Mouse (Mus musculus) liver, embryonic 11.5 days (tissue): ENCODE data around the gene Jakmip3. TPM values are rescaled to one million over a fixed set of nuclear protein-coding genes. Genes with fewer than 3 reads are reported as not detected.

ENCODE experiments used
- ATAC-seq: fragments of 200-750 bp; cut with Nextera tagmentation; replicated peaks from 2 replicates; pipeline ENCODE4 v1.8.0; 2017; ENCODE audit warnings: moderate number of reproducible peaks, mild to moderate bottlenecking, moderate TSS enrichment, moderate library complexity; ENCODE audit not compliant: low FRiP score
- DNase-seq: peaks from one replicate; pipeline ENCODE4 v3.0.0-alpha.2; 2017; ENCODE audit warnings: low spot score
- H3K27ac ChIP-seq: fragments of 300-500 bp; sonication (generic); 2 replicates; pipeline ENCODE4 v1.5.1; 2014; ENCODE audit warnings: mild to moderate bottlenecking, low read depth, low read length, control low read depth
- H3K27me3 ChIP-seq: fragments of 300-500 bp; sonication (generic); replicated peaks from 2 replicates; pipeline ENCODE4 v1.6.1; 2014; ENCODE audit warnings: low read length, mixed read lengths; ENCODE audit not compliant: control insufficient read depth, insufficient read depth
- H3K36me3 ChIP-seq: fragments of 300-500 bp; sonication (generic); 2 replicates; pipeline ENCODE4 v1.6.1; 2014; ENCODE audit warnings: mild to moderate bottlenecking, low read length, moderate library complexity, mixed read lengths; ENCODE audit not compliant: control insufficient read depth, insufficient read depth
- H3K4me1 ChIP-seq: fragments of 300-500 bp; sonication (generic); replicated peaks from 2 replicates; pipeline ENCODE4 v1.6.1; 2014; ENCODE audit warnings: low read length, mixed read lengths; ENCODE audit not compliant: control insufficient read depth, insufficient read depth
- H3K4me2 ChIP-seq: fragments of 300-500 bp; sonication (generic); 2 replicates; pipeline ENCODE4 v1.6.1; 2014; ENCODE audit warnings: mild to moderate bottlenecking, control low read depth, moderate library complexity
- H3K4me3 ChIP-seq: fragments of 300-500 bp; sonication (generic); 2 replicates; pipeline ENCODE4 v1.5.1; 2014; ENCODE audit warnings: low read depth, low read length, control low read depth
- H3K9ac ChIP-seq: fragments of 300-500 bp; sonication (generic); 2 replicates; pipeline ENCODE4 v1.6.1; 2014; ENCODE audit warnings: low read depth, low read length, control low read depth
- H3K9me3 ChIP-seq: fragments of 300-500 bp; sonication (generic); 2 replicates; pipeline ENCODE4 v1.6.1; 2016; ENCODE audit warnings: low read length, inconsistent platforms, mixed read lengths; ENCODE audit not compliant: control insufficient read depth
- WGBS: fragments of 180-500 bp; shearing (Covaris S2); extraction: QIAGEN DNeasy Blood & Tissue Kit; methylation state at CpG from one replicate; pipeline ENCODE4 v1.1.7; 2014; 5-methylcytosine and 5-hydroxymethylcytosine counted together
- polyA plus RNA-seq: library from polyadenylated mRNA; unstranded; fragments of >200 nt; fragmentation: Nextera tagmentation; extraction: Ambion mirVana; gene quantifications from 2 replicates; pipeline ENCODE4 v1.2.1, GENCODE M21; 2014

Jakmip3 gene
- polyA plus RNA-seq, 1 experiment from 2014 or later, result 0.10 TPM

DNA sequence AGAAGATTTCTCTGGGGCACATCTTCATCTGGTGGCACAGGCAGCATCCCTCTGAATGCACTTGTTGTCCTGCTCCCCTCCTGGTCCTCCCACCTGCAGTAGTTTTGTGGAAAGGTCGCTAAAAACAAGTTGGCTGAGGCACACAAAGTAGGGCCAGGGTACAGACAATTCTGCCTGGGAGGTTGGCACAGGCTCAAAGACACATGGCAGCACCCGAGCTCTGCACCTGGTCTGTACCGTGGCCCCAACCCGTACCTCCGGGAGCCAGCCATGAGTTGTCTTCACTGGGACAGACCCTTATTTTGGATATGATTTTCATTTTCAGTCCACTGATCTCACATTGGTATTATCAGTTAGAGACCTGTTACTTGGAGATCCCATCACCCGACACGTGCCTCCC is 1.5 kb upstream of the Jakmip3 start:
- Histone ChIP-seq H3K27me3 (peaks cover 52% of the 10 kb centered on the region), H3K9ac (no peak overlapping the region), H3K4me3 (no peak overlapping the region), H3K27ac (no peak overlapping the region), H3K9me3 (peaks cover 4% of the 10 kb centered on the region), H3K4me2 (no peak overlapping the region), H3K4me1 (no peaks in the 10 kb centered on the region), H3K36me3 (no peaks in the 10 kb centered on the region)
- WGBS, result 71% methylated on average over 7 of the region's 7 CpGs
- no peak for ATAC-seq
- no peak for DNase-seq

DNA sequence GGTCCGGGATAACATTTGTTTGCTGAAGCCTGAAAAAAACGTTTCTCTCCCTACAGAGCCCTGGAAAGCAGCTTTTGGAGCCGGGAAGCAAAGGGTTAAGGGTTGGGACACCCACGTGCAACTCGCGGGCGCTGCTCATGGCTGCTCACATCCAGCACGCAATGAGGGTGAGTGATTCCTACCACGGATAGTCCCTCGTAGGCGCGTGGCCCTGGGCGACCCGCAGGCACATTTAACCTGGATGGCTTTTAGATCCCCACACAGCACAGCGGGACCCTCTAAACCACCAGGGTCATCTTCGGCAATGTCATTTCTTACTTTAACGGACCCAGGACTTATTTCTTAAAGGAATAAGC is 296 bp upstream of the Jakmip3 start:
- Histone ChIP-seq H3K27me3 (peaks cover 54% of the 10 kb centered on the region), H3K4me3 (peak overlapping the region; percentile 39), H3K4me2 (peak overlapping the region; percentile 58), H3K9ac (no peak overlapping the region), H3K9me3 (no peaks in the 10 kb centered on the region), H3K27ac (no peak overlapping the region), H3K4me1 (no peaks in the 10 kb centered on the region), H3K36me3 (no peaks in the 10 kb centered on the region)
- ATAC-seq, result no peak
- DNase-seq, result no peak
- WGBS, result 3% methylated on average over 17 of the region's 17 CpGs

DNA sequence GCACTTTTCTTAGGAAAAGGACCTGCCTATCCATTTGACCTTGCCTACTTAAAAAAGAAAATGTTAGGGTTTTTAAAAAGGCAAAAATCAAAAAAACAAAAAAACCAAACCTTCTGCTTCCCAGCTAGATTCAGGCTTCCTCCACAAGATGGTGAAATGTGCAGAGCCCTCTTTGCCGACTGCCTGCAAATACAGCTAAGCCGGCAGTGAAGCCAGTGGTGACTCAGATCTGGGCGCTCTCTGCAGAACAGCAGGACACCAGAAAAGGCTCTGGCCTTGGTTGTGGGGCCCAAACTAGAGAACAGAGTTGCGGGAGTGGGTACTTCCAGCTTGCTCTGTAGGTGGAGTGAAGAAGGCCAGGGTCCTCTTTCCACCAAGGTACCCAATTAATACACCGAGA is 1.0 kb downstream of the Jakmip3 start:
- H3K4me3 ChIP-seq, result no peak overlapping the region

DNA sequence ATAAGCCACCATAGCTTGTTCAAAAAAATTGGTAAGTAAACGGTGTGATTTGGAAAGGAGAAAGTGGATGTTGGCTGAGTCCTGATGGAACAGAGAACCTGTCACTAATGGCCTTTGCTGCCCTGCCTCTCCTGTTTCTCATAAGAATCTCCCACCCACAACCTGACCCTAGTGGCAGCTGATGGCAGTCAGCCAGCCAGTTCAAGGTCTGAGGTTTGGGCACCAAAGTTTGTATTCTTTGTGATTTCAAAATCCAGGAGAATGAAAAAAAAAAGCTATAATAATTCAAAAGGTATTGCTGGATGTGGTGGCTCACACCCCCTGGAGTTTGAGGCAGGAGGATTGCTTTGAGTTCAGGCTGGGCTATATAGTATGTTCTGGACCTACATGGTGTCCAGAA is 1.8 kb downstream of the Jakmip3 start:
- Histone ChIP-seq H3K4me1 (no peaks in the 10 kb centered on the region), H3K27me3 (peaks cover 54% of the 10 kb centered on the region), H3K36me3 (no peaks in the 10 kb centered on the region), H3K27ac (no peak overlapping the region), H3K9ac (no peak overlapping the region), H3K4me3 (no peak overlapping the region), H3K4me2 (no peak overlapping the region), H3K9me3 (no peaks in the 10 kb centered on the region)
- ATAC-seq, result no peak
- no peak for DNase-seq
- WGBS, result 73% methylated on average over 1 of the region's 1 CpGs

More for the DNA sequence above, 1.0 kb downstream of the Jakmip3 start:
- Histone ChIP-seq H3K27me3 (peaks cover 54% of the 10 kb centered on the region), H3K4me1 (no peaks in the 10 kb centered on the region), H3K27ac (no peak overlapping the region), H3K9me3 (no peaks in the 10 kb centered on the region), H3K9ac (no peak overlapping the region), H3K4me2 (no peak overlapping the region; the same call in 1 of the 2 replicates), H3K36me3 (no peaks in the 10 kb centered on the region)
- 27% methylated on average over 5 of the region's 5 CpGs for WGBS
- DNase-seq (no peak), ATAC-seq (no peak)

DNA sequence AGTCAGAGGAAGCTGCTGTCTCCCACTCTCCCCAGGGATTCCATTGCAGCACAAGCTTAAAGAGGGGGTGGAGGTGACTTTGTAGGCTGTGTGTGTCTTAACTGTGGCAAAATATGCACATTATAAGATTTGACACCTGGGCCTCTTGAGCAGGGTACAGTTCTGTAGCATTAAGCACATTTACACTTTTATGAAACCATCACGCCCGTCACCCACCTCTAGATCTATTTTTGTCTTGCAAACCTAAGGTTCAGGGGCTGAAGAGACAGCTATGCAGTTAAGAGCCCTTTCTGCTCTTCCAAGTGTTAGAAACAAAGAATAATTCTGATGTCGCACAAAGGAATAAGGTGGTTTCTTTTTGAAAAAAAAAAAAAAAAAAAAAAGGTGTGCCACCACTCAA is 5.1 kb downstream of the Jakmip3 start:
- Histone ChIP-seq H3K36me3 (no peaks in the 10 kb centered on the region), H3K9me3 (no peaks in the 10 kb centered on the region), H3K4me1 (no peaks in the 10 kb centered on the region), H3K4me2 (no peak overlapping the region), H3K4me3 (no peak overlapping the region), H3K9ac (no peak overlapping the region), H3K27ac (no peak overlapping the region), H3K27me3 (peaks cover 35% of the 10 kb centered on the region)
- DNase-seq (no peak), ATAC-seq (no peak)
- WGBS, result 65% methylated on average over 3 of the region's 3 CpGs

DNA sequence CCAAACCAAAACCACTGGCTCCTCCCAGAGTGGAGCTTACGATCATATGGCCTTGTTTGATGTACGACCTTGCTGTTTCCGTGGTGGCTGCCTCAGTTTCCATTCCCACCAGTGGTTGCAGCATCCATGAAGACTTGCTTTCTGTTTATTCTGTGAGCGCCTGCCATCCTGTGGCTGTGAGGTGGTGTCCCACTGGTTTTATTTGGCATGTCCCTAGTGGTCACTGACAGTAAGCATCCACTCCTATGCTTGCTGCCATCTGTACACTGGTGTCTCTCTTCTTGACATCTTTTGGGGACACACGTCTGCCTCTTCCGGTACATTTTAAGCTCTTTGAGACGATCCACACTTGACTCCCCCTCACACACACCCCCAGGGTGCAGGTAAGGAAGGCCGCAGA is 7.2 kb downstream of the Jakmip3 start:
- no peak overlapping the region for H3K4me2 ChIP-seq
- H3K27me3 ChIP-seq, result peaks cover 14% of the 10 kb centered on the region
- no peaks in the 10 kb centered on the region for H3K4me1 ChIP-seq
- DNase-seq, result no peak
- no peaks in the 10 kb centered on the region for H3K36me3 ChIP-seq
- no peak for ATAC-seq
- 77% methylated on average over 8 of the region's 8 CpGs for WGBS
- no peaks in the 10 kb centered on the region for H3K9me3 ChIP-seq
- no peak overlapping the region for H3K27ac ChIP-seq
- H3K9ac ChIP-seq, result no peak overlapping the region
- H3K4me3 ChIP-seq, result no peak overlapping the region

DNA sequence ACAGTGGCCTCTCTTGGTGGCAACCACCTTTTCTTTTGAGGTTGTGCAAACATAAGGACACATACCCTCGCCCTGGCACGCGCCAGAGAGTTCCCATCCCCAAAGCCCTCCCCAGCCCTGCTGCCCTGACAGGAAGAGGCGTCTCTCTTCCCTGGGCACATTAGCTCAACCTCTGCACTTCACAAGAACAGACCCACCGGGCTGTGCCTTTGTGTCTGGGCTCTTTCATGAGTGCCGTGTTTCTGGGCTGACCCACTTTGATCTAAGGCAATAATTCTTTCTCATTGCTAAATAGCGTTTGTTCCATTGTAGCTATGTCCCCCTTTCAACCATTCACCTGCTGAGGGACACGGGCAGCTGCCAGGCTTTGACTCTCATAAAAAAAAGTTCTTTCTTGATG is 7.8 kb downstream of the Jakmip3 start:
- peaks cover 8% of the 10 kb centered on the region for H3K27me3 ChIP-seq
- WGBS, result 63% methylated on average over 8 of the region's 8 CpGs
- ATAC-seq (no peak), DNase-seq (no peak)
- no peaks in the 10 kb centered on the region for H3K4me1 ChIP-seq
- no peak overlapping the region for H3K27ac ChIP-seq
- H3K4me2 ChIP-seq, result no peak overlapping the region
- no peak overlapping the region for H3K9ac ChIP-seq
- no peaks in the 10 kb centered on the region for H3K9me3 ChIP-seq
- no peak overlapping the region for H3K4me3 ChIP-seq
- H3K36me3 ChIP-seq, result no peaks in the 10 kb centered on the region

DNA sequence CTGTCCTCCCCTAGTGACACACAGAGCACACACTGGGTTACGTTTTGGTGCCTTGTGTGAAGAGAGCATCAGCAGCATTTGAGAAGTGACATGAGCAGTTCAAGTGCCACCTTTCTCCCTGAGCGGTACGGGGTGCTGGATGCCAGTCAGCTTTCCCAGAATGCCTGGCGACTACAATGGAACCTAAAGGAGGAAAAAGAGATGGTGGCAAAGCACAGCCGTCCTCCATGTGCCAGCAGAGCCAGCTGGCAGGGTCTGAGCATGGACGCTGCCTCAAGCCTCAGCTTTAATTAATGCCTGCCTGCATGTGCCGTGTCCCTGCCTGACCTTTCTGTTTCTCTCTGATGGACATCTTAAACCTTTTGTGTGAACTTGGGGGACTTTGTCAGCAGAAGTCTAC is 15.3 kb downstream of the Jakmip3 start:
- Histone ChIP-seq H3K27ac (no peak overlapping the region), H3K27me3 (no peaks in the 10 kb centered on the region; the same call in 1 of the 2 replicates), H3K9ac (no peak overlapping the region), H3K36me3 (no peaks in the 10 kb centered on the region), H3K4me1 (no peaks in the 10 kb centered on the region), H3K4me2 (no peak overlapping the region), H3K4me3 (no peak overlapping the region), H3K9me3 (no peaks in the 10 kb centered on the region)
- ATAC-seq, result no peak
- 84% methylated on average over 7 of the region's 7 CpGs for WGBS
- DNase-seq, result no peak

DNA sequence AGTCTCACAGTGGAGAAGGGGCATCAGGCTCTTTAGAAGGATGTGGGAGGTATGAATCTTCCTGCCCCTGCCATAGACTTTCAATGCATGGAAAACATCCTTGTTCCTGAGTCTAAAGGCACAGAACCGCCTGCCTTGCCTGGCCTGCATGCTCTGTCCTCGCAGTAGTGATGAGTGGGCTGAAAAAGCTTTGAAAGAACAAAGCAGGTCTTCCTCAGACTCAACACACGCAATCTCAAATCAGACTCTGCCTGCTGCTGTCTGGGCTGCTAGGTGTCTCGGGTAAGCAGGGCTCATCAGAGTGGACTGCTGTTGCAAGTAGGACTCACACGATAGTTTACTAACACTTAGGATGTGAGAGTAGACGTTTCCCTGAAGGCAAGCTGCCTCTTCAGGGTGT is 16.6 kb downstream of the Jakmip3 start:
- H3K27ac ChIP-seq, result no peak overlapping the region
- DNase-seq (no peak), ATAC-seq (no peak)
- no peak overlapping the region for H3K9ac ChIP-seq
- H3K4me3 ChIP-seq, result no peak overlapping the region
- no peaks in the 10 kb centered on the region for H3K36me3 ChIP-seq
- no peaks in the 10 kb centered on the region; the same call in 1 of the 2 replicates for H3K27me3 ChIP-seq
- no peaks in the 10 kb centered on the region for H3K9me3 ChIP-seq
- H3K4me1 ChIP-seq, result no peaks in the 10 kb centered on the region
- WGBS, result 69% methylated on average over 6 of the region's 6 CpGs
- no peak overlapping the region for H3K4me2 ChIP-seq
